Mouse (Mus musculus) liver (tissue): ENCODE measurements around the gene Zfp217.

Source experiments
- DNase-seq: peaks from one replicate; pipeline ENCODE4 v3.0.0-alpha.2; 2020; ENCODE audit warnings: mixed read lengths

The Zfp217 gene

DNA sequence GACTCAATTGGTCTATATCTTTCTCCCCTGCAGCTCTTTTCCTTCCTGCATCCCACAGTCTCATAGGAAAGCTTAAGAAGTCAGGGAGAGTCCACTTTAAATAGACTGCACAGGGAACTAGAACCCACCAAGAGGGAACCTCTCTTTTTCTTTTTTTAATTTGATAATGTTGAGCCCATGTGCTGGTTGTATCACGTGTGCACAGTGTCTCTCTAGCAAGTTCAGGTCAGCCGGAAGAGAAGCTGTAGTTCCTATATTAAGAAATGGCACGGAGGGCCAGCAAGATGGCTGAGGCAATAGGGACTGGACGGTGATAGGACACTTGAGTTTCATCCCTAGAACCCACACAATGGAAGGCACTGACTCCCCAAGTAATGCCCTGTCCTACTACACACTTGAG lies 11.1 kb upstream of the Zfp217 start:
- DNase-seq: no peak

DNA sequence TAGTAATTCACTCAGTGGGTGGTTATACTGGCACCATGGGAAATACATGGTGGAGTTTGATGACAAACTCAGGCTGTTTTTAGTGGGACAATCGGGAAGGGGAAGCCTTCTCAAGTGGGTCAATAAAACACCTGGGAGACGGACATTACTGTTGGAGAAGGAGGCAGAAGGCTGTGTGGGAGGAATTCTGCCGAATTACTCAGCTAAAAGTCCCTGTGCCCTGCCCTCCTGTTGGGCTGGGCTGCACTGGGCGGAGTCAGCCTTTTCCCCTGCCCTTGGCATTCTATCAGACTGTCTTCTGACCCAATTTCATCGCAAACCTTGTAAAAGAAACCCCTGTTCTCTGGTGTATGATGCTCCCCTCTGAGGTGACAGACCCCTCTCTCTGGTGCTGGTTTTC lies 10.3 kb upstream of the Zfp217 start:
- peak; percentile 89 for DNase-seq

DNA sequence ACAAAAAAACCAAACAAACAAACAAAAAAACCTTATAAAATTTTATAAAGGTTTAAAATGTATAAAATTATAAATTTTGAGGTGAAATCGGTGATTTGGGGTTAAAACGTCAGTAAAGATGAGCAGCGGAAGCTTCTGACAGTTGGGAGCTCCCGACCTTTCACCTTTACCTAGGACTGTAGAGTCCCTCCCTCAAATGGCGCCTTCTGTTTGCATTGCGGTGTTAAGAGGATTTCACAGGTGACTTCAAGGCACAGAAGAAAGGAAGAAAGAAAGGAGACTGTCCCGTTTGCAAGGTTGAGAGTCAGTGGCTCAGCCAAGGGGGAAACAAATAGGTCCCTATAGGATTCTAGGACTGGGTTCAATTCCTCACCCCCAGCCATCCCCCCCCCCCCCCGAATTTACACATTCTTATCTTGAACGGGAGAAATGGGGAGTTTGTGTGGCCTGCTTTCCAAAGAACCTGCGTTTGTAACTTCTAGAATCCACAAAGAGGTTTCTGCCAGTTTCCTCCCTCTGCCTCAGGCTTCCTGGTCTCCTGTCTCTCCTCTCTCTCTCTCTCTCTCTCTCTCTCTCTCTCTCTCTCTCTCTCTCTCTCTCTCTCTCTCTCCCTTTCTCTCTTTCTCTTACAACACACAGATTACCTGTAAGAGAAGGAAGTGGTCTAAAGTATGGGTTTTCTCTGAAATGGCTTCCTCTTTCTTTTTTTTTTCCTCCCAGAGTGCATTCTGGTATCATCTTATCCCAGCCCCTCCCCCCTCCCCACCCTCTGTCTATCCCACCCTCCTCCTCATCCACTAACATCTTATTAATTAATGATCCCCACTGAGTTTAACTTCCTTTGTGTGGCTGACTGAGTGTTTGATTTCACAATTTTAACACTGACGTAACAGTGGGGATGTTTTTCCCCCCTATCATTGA lies 9.6 kb upstream of the Zfp217 start:
- DNase-seq: peak; percentile 51

DNA sequence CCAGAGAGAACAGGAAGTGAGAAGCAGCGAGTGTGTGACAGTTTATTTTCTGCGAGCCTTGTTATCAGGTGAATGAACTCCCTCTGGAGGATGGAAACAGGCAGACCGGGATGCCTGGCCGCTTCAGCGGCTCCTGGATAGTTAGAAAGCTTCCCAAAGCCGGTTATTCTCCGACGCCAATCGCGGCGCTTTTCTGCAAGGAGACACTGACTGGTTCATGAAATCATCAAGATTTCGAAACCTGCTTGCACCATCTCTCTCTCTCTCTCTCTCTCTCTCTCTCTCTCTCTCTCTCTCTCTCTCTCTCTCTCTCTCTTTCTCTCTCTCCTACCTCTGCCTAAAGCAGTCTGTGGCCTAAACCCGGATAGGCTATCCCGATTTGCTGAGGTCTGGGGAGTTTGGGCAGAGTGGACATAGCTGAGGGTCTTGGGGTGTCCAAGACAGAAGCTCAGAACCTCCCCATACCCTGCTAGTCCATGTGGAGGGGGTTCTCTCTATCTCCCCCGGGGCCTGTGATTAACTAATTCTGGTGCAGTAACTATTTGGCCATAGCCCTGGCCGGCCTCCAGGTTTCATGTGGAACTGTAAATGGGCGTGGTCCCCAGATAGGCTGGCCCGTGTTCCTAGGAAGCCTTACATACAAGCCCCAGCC lies 7.3 kb upstream of the Zfp217 start:
- peak; percentile 85 for DNase-seq

DNA sequence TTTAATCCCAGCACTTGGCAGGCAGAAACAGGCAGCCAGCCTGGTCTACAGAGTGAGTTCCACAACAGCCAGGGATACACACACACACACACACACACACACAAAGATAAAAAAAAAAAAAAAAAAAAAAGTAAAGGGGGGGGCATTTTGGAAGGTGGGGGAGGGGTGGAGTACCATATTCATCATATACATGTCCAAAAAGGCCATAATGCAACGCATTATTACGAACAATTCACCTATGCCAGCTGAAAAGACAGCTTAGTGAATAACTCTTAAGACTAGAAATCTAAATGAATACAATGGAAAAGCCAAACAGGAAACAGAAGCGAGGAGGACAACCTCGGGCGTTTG lies 6.8 kb upstream of the Zfp217 start:
- DNase-seq: no peak

DNA sequence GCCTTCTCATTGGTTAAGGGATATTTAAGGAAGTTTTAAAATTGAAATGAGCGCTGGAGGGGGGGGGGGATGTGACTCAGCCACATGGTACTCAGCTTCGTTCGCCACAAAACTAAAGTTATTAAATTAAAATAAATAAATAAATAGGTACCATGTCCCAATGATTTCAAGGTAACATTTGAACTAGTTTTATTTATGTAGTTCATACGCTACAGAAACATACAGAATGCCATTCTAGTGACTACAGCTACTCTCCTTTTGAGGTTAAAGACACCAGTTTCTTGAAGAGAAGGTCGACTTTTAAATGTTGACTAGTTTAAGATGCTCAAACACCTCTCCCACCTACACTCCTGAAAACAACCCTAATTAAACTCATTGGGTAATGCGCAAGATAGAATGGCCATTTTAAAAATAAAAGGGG lies 6.4 kb upstream of the Zfp217 start:
- no peak for DNase-seq

DNA sequence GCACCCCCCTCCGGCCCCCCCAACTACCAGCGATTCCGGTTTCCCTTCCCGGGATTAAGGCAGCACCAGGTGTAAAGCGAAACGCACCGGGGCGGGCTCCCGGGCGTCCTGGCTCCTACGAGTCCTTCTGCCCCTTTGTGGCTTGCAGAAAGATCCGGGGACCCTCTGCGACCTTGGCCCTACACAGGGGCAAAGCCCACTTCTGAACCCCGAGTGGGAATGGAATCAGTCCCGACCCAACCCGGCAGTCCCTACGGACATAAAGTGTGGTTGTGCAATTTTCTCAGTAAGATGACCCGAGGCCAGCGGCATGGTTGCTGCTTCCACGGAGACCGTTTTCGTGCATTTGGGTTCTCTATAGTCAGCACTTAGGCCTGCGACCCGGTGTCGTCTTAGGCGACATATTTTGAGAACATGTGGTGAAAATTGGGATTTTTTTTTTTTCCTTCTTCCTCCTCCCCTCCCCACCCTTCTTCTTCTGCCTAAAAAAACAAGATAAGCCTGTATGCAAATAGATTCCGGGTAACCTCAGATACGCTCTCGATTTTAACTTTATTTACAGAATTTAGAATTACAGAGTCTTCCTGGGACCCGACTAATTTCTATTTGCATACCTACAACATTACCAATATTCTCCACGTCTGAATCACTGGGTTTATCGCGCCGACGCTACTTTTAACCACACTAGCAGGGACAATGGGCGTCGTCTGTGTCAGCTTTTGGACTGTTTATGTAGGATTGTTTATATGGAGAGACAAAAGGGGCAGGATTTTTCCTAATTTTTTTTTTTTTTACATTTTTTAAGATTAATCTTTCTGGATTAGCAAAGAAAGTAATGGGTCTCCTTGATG lies 5.7 kb upstream of the Zfp217 start:
- DNase-seq: peak; percentile 74

DNA sequence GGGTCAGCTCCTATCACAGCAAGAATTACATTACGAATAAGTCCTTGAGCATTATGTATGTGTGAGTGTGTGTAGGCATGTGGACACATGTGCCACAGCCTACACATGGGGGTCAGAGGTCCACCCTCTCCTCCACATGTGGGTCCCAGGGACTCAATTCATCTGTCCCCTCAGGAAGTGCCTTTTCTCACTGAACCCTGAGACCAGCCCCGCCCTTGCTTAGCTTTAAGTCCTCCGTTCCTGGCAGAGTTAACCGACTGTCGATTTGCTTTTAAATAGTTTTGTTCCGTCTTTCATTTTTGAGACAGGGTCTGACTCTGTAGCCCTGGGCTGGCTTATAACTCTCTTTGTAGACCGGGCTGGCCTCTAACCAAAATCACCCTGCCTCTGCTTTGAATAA lies 5.0 kb upstream of the Zfp217 start:
- DNase-seq: peak; percentile 74

DNA sequence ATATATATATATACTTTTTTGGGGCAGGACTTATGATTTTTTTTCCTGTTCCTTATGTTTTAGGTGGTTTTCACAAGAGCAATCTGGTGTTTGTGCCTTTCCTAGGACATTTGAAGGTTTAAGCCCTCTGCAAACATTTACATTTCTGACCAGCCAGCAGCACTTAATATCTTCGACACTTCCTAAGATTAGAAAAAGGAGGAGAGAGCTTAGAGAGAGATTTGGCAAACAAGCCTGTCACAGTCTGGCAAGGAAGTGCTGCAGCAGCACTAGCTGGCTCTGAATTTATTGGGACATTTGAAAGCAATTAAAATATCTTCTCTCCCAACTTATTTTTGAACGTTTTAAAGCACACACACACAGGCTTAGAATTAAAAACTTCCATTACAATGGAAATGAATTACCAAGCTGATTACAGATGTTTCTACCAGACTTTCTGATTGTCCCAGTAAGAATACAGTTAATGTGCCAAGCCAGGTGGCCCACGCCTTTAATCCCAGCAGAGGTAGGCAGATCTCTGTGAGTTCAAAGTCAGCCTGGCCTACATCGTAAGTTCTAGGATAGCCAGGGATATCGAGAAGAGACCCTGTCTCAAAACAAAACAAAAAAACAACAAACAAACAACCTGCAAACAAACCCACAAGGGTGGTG lies 4.3 kb upstream of the Zfp217 start:
- DNase-seq: no peak

DNA sequence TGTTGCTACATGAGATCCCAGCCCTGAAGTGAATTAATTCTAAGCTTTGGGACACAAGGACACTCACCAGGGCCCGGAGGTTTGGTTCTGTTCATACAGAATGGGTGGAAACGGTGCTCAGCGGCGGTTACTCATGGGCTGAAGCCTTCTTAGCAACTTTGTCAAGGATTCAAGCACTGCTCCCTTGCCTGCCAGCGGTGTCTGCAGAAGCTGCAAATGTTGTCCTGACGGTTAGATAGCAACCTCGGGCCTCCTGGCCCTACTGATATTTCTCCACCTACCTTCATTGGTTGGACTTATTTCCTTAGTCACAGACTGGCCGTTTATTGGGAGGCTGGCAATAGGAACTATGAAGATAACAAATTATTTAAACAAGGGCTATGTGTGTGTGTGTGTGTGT lies 3.6 kb upstream of the Zfp217 start:
- DNase-seq: peak; percentile 88

DNA sequence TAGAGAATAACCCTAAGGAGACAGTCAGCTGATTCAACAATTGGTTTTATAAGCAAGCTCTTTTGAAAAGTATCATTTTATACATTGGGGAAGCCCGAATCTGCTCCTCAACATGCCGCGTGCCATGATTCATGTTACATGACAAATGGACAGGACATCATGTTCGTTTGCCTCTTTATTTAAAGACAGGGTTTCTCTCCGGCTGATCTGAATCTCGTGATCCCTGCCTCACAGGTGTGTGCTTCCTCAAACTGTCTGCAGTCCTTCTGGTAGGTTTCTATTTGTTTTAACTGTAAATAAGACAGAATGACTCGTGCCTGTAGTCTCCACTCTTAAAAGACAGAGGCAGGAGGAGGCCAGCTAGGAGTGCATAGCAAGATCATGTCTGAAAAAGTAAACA lies 925 bp upstream of the Zfp217 start:
- no peak for DNase-seq

DNA sequence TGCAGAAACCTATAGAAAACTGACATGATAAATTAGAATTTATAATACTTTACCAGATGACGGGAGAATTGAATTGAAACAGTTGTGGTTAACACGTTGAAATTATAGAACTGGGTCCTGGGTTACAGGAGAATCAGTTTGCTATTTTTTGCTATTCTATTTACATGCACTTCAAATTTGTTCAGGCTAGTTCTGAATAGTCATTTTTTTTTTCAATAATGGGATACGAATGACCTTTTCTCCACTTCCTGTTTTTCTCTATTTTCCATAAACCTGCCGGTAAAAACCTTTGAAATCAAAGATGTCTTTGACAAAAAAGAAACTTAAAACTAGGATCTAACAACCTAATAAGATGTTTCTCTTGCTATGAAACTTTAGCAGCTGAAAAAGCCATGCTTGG lies 733 bp downstream of the Zfp217 start:
- DNase-seq: no peak

DNA sequence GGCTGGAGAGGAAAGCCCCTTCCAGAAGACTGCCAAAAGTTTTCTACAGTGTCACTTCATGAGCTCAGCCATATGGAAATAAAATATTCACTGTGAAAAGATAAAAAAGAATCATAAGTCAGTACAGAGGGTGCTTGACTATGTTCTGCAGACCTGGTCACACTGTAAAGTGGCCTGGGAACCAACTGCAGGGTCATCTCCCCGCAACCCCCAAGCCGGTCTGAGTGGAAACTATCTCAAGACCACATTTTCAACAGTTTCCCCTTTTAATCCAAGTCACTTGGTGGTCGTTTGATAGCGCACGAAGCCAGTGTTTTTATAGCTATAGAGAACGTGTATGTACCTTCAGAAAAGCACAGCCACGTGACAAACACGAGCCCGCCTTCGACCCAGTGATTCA lies 3.6 kb downstream of the Zfp217 start:
- no peak for DNase-seq

DNA sequence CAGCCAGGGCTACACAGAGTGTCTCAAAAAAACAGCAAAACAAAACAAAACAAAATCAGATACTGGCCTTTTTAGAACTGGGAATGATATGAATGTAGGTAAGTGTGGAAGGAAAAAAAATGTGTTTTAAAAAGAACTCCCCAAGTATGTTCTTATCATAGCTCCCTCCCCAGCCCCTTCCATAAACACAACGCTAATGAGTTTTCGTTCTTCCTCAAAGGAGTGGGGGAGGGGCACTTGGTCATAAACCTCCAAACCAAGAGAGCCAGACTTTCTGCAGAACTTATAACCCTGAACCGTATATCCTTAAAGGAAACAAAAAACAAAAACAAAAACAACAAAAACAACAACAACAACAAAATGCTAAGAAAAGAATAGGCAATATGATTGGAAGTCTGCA lies 4.0 kb downstream of the Zfp217 start:
- no peak for DNase-seq

DNA sequence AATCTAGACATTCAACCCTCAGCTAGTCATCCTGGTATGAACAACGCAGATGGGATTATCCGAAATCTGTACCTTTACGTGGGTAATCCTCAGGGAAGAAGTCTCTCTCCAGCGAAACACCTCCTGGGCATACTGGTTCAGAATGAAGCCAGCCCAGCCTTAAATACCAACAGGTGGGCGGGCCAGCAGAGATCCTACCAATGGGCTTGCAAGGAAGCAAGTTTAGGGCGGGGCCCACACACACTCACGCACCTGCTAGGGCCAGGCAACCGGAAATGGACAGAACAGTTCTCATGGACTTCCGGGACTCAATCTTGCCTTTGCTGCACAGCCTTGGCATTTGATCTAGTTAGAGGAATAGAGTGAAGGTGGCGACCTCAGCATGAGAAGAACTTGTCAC lies 5.4 kb downstream of the Zfp217 start:
- no peak for DNase-seq

DNA sequence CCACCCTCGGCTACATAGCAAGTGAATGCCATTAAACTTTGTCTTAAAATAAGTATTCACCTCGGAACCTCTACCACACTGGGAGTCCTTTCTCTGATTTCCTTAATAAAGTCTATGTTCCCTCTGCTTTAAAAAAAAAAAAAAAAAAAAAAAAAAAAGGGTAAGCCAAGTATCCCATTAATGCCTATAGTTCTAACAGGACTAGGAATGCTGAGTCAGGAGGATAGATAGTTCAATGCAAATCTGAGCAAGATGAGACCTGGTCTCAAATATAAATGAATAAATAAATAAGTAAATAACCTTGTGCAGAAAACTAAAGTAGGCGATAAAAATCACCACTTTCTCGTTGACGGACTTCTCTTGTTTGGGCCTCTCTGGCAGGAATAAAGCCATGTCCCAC lies 6.4 kb downstream of the Zfp217 start:
- DNase-seq: no peak

DNA sequence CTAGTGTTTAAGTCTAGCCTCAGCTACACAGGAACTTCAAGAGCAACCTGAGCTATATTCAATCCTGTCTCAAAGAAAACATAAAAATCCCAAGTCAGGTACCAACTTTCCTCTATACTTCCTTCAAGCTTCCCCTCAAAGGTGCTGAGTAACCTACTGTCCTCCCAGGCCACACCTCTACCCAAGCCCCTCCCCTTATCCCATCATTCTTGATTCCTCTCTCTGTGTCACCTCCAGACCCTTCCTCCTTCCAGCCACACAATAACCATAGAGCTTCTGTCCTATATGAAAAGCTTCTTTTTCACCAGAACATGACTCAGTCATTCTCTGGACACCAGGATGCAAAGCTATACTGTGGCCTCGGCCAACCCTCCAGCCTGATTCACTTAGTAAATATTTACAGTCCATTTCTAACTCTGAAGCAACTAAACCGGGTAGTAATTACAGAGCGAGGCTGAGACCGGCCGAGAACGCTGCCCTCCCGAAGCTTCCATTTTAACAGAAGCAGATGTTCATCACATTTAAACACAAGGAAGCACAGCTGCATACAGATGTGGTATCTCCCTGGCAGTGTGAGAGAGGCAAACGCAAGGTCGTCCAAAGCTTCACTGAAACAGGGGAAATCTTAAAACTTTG lies 8.4 kb downstream of the Zfp217 start:
- no peak for DNase-seq

DNA sequence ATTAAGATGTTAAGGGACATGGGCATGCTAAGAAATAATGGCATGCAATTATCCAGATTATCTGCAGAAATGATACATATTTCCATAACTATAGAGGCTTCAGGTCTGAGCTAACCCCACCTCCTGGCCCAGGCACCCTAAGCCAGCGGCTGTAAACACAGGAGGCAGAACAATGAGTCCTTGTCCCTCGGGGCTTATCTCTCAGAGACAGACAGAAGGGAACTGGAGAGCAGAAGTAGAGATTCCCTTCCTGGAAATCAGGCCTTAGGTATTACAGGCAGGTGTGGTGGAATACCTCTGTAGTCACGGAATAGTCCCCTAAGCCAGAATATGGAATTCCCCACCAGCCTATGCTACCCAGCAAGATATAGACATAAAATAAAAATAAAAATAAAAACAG lies 11.0 kb downstream of the Zfp217 start:
- peak; percentile 50 for DNase-seq

DNA sequence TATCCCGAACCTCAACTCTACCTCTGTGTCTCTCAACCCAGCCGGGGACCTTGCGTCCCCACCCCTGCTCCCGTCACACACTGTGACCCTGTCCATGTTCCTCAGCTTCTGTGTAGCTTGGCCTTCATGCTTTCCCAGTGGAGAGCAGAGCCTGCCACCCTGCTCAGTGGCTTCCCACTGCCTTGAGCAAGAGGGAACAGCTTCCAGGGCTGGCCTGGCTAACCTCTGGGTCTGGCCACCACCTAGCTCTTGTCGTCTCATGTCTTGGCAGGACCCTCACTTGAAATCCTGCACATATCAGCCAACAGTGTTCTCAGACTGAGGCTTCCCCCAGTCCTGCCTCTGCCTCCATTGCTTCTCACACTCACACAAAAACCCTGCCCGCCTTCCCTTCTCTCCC lies 12.1 kb downstream of the Zfp217 start:
- no peak for DNase-seq

DNA sequence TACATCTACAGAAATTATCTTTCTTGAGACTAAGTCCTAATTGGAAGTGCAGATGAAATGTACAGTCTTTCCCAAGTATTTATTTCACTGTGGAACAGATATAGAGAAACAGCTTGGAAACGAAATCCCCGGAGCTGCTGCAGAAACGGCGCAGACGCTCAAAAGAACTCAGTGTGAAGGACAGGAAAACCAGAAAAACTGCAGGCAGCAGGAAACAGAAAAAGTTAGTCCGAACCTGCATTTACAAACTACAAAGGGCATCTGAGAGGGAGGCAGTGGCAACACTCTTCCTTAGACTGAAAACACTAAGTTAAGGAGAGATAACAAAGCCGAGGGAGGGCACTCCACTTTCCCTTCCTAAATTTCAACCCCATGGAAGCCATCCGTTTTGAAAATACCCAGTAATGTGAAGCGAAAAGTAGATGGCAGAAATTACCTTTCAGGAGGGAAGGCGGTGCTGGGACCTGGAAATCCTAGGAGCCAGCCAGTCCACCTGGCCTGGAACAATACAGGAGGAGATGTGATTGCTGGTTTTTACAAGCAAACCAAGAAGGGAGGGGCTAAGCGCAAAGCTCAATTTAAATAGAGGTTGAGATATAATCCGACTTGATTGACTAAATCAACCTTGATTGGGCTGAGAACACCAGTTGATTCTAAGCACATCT lies 13.7 kb downstream of the Zfp217 start:
- DNase-seq: no peak

DNA sequence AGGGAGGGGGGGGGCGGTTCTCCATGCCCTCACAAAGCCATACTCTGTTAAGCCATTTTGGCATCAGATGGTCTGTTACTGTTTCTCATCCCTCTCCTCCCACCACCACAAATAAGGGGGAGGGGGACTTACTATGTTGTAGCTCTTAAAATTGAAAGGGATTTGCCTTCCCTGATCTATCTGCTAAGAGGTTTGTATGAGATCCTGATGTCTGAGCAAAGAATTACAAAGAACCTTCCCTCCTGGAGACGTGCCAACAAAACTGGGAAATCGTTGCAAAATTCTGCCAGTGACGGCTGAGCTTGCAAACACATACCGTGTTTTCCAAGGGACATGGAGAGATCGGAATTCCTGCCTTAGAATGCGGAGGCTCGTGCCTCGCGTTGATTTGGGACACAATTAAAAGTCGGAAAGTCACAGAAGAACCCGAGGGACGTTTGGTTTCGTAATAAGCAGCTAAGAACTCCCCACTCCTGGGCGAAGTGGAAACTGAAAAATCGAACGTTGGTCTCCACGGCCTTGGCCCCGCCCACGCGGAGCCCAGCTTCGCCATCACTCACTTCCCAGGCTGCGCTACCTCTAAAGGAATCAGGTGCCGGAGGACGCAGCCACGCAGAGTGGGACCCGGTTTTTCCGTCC lies 14.7 kb downstream of the Zfp217 start:
- peak; percentile 78 for DNase-seq

DNA sequence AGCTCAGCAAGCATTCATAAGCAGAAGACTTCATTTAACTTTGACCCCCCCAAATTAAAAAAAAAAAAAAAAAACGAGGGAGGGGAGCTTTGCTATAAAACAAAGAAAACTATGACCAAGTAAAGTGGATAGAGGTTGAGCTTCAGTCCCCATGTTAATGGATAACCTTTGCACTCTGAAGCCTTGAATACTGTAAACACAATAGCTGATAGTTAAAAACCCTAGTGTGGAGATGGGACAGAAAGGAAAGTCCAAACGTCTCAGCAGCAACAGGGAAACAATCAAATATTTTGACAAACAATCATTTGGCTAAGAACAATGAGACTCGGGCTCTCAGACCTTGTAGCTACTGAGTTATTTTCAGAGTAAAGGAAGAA lies 15.2 kb downstream of the Zfp217 start:
- no peak for DNase-seq
